8 mouse cellular contexts compared by ENCODE assay signal in the genomic region with DNA sequence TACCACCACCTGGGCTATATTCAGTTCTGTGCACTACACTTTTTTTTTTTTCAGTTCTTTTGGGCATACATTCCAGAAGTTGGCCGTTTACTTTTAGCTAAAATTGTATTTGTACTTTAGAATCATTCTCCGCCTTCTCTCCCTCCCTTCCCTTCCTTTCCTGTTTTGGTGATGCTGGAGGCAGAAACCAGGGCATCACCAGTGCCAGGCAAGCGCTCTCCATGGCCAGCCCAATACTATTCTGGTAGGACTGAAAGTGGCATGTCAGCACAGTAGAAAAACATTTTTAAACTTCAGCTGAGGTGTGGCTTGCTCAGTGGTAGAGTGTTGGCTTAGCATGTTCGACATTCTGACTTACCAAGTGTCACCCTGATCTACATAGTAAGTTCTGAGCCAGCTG.
"Had no signal": no experiment of that assay in that cellular context is flagged by ENCODE, and none has a peak within 500 bp of the region (broad histone marks: within the 10 kb centered on the region; RNA-seq: fewer than 3 reads in every experiment).

No protein-coding gene starts in this region.

- DNase-seq: liver, postnatal 0 days; lung, adult 2 months; lung, postnatal 14 days; lung, postnatal 36 days; right cerebral cortex, postnatal 14 days; thymus, adult 2 months; thymus, postnatal 25 days; thymus, postnatal 4 days had no signal
